Mouse (Mus musculus) heart, postnatal 10 days (tissue): ENCODE results near the gene Ubl4a. TPM values are rescaled to one million over a fixed set of nuclear protein-coding genes. Genes with fewer than 3 reads are reported as not detected.

Experiments used
- microRNA-seq, 2 experiments: library from miRNA; unstranded; fragments of <30 nt; microRNA quantifications; one replicate each; pipeline ENCODE4 v1.2.0; 2022
- total RNA-seq, 2 experiments: library from RNA; stranded (reverse); gene quantifications; 2 replicates each; pipeline ENCODE4 v1.2.3; 2021

Ubl4a gene
- total RNA-seq, 2 experiments from 2014 or later, result 47.1 to 53.3 TPM

Small RNA genes within 50 kb of the gene (microRNA-seq; reads per million reads assigned to microRNA genes)
- gene Mir7092, result 0 reads per million in 2 experiments

Other genes starting within 250 kb of the Ubl4a start
- gene Opn1mw, start 245.8 kb downstream of the Ubl4a start, total RNA-seq, result not detected
- gene Mecp2, start 237.9 kb downstream of the Ubl4a start, total RNA-seq, result 10 to 100 TPM; 32.9 to 34.3 TPM
- not detected for gene Tex28, start 205.4 kb downstream of the Ubl4a start, total RNA-seq
- gene Tktl1, start 196.0 kb downstream of the Ubl4a start, total RNA-seq, result not detected
- 100 to 1,000 TPM; 245 TPM for gene Flna, start 123.4 kb downstream of the Ubl4a start, total RNA-seq
- gene Emd, start 118.5 kb downstream of the Ubl4a start, total RNA-seq, result 10 to 100 TPM; 39.7 to 47.5 TPM
- 100 to 1,000 TPM; 247 to 291 TPM for gene Rpl10, start 102.4 kb downstream of the Ubl4a start, total RNA-seq
- 10 to 100 TPM; 40.4 to 44.1 TPM for gene Taz, start 91.3 kb downstream of the Ubl4a start, total RNA-seq
- 10 to 100 TPM; 14.7 to 17.7 TPM for gene Dnase1l1, start 90.9 kb downstream of the Ubl4a start, total RNA-seq
- 100 to 1,000 TPM; 119 to 123 TPM for gene Atp6ap1, start 76.1 kb downstream of the Ubl4a start, total RNA-seq
- gene Gdi1, start 68.2 kb downstream of the Ubl4a start, total RNA-seq, result 10 to 100 TPM; 88.1 to 93.0 TPM
- 10 to 100 TPM; 29.9 to 33.9 TPM for gene Fam50a, start 60.2 kb downstream of the Ubl4a start, total RNA-seq
- gene Plxna3, start 44.2 kb downstream of the Ubl4a start, total RNA-seq, result 1 to 10 TPM; 1.8 to 2.3 TPM
- gene Lage3, start 19.6 kb downstream of the Ubl4a start, total RNA-seq, result 10 to 100 TPM; 44.3 to 45.0 TPM
- 1 to 10 TPM; 7.6 to 7.8 TPM for gene Slc10a3, start 131 bp upstream of the Ubl4a start, total RNA-seq
- gene Fam3a, start 20.1 kb upstream of the Ubl4a start, total RNA-seq, result 10 to 100 TPM; 20.7 to 22.7 TPM
- 10 to 100 TPM; 45.7 to 48.4 TPM for gene Ikbkg, start 20.1 kb upstream of the Ubl4a start, total RNA-seq
- 10 to 100 TPM in 1 of 2 experiments, 1 to 10 TPM in 1; 9.3 to 10.4 TPM for gene G6pdx, start 56.0 kb upstream of the Ubl4a start, total RNA-seq
- not detected for gene Gm6880, start 108.2 kb upstream of the Ubl4a start, total RNA-seq
- gene Olfr1326-ps1, start 201.7 kb upstream of the Ubl4a start, total RNA-seq, result not detected
- gene Olfr1325, start 219.5 kb upstream of the Ubl4a start, total RNA-seq, result not detected